ENCODE assay signal across 23 mouse cellular contexts in the genomic region with DNA sequence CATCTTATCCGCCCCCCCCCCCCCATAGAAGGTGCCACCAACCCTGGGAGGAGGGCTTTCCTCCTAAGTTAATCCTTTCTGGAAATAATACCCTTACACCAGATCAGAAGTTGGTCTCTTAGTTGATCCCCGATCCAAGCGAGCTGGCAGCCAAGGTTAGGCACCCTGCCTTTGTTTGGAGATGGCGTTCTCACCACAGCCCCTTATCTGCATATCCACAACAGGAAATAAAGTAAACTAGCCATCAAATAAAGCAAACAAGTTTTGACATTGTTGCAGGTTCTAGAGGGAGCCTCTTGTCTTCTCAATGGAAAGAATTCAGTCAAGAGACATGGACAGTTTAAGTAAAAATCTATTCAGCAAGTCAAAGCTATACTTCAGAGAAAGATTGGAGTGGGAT.
"Had no signal": no experiment of that assay in that cellular context is flagged by ENCODE, and none has a peak within 500 bp of the region (broad histone marks: within the 10 kb centered on the region; RNA-seq: fewer than 3 reads in every experiment).

No protein-coding gene starts in this region.

- H3K4me2 ChIP-seq: heart, embryonic 12.5 days; hindbrain, embryonic 12.5 days; hindbrain, embryonic 14.5 days; intestine, embryonic 15.5 days; limb, embryonic 12.5 days had no signal

- H3K9ac ChIP-seq: heart, embryonic 12.5 days; hindbrain, embryonic 12.5 days; hindbrain, embryonic 14.5 days; intestine, embryonic 15.5 days; limb, embryonic 12.5 days had no signal

- H3K4me3 ChIP-seq: heart, embryonic 10.5 days; heart, embryonic 12.5 days; hindbrain, embryonic 10.5 days; hindbrain, embryonic 12.5 days; intestine, embryonic 15.5 days; layer of hippocampus, adult 2 months; left cerebral cortex, adult 2 months; limb, embryonic 10.5 days; limb, embryonic 12.5 days had no signal

- ATAC-seq: hindbrain, embryonic 16.5 days; inflammation-experienced regulatory T-cells, adult 6 months; intestine, embryonic 15.5 days; intestine, postnatal 0 days had no signal

- DNase-seq: gastrocnemius, postnatal 25 days; heart, adult 18-20 months; heart, postnatal 10 days; heart, postnatal 4 days; kidney, adult 18-20 months; kidney, adult 8-10 months; kidney, postnatal 10 days; kidney, postnatal 25 days; kidney, postnatal 4 days; liver had no signal

- H3K27ac ChIP-seq: heart, embryonic 10.5 days; hindbrain, embryonic 10.5 days; hindbrain, embryonic 12.5 days; hindbrain, embryonic 14.5 days; intestine, embryonic 15.5 days; layer of hippocampus, adult 2 months; left cerebral cortex, adult 2 months; limb, embryonic 10.5 days; limb, embryonic 12.5 days had no signal

- H3K9me3 ChIP-seq: heart, embryonic 10.5 days; hindbrain, embryonic 10.5 days; hindbrain, embryonic 12.5 days; intestine, embryonic 15.5 days; limb, embryonic 10.5 days; limb, embryonic 12.5 days had no signal

- H3K36me3 ChIP-seq: heart, embryonic 12.5 days; hindbrain, embryonic 10.5 days; hindbrain, embryonic 12.5 days; intestine, embryonic 15.5 days; limb, embryonic 10.5 days; limb, embryonic 12.5 days had no signal
